Mouse (Mus musculus): Measurements from ENCODE around the gene Cacna1e.

Gene Cacna1e

GRCm38 (mm10) chr1:154622666-154623653 lies 261.3 kb downstream of the Cacna1e start:
- DNase-seq (ENCODE audit: inconsistent ontology term), result peak; percentile 80

GRCm38 (mm10) chr1:154617743-154618455 lies 266.4 kb downstream of the Cacna1e start:
- DNase-seq (ENCODE audit: inconsistent ontology term), result no peak

GRCm38 (mm10) chr1:154615759-154616158 lies 268.5 kb downstream of the Cacna1e start:
- no peak for DNase-seq (ENCODE audit: inconsistent ontology term)

- DNase-seq (ENCODE audit: inconsistent ontology term), result peak; percentile 74
These were observed 275.8 kb downstream of the Cacna1e start for GRCm38 (mm10) chr1:154608516-154608915.

- DNase-seq (ENCODE audit: inconsistent ontology term), result peak; percentile 67
These were observed 276.9 kb downstream of the Cacna1e start for GRCm38 (mm10) chr1:154607406-154607805.

GRCm38 (mm10) chr1:154605601-154606000 lies 278.7 kb downstream of the Cacna1e start:
- DNase-seq (ENCODE audit: inconsistent ontology term), result no peak

GRCm38 (mm10) chr1:154603781-154604180 lies 280.5 kb downstream of the Cacna1e start:
- DNase-seq (ENCODE audit: inconsistent ontology term), result no peak

- DNase-seq (ENCODE audit: inconsistent ontology term), result no peak
These were observed 281.8 kb downstream of the Cacna1e start for GRCm38 (mm10) chr1:154602531-154602930.

GRCm38 (mm10) chr1:154582516-154582915 lies 301.8 kb downstream of the Cacna1e start:
- no peak for DNase-seq (ENCODE audit: inconsistent ontology term)

- DNase-seq (ENCODE audit: inconsistent ontology term), result no peak
These were observed 304.4 kb downstream of the Cacna1e start for GRCm38 (mm10) chr1:154579929-154580328.

GRCm38 (mm10) chr1:154578748-154579147 lies 305.6 kb downstream of the Cacna1e start:
- DNase-seq (ENCODE audit: inconsistent ontology term), result no peak

- DNase-seq (ENCODE audit: inconsistent ontology term), result no peak
These were observed 307.9 kb downstream of the Cacna1e start for GRCm38 (mm10) chr1:154576418-154576817.

GRCm38 (mm10) chr1:154566026-154566425 lies 318.3 kb downstream of the Cacna1e start:
- no peak for DNase-seq (ENCODE audit: inconsistent ontology term)

GRCm38 (mm10) chr1:154555811-154556210 lies 328.5 kb downstream of the Cacna1e start:
- no peak for DNase-seq (ENCODE audit: inconsistent ontology term)

GRCm38 (mm10) chr1:154553132-154553531 lies 331.2 kb downstream of the Cacna1e start:
- DNase-seq (ENCODE audit: inconsistent ontology term), result no peak

- no peak for DNase-seq (ENCODE audit: inconsistent ontology term)
These were observed 346.9 kb downstream of the Cacna1e start for GRCm38 (mm10) chr1:154537445-154537844.

GRCm38 (mm10) chr1:154536763-154537162 lies 347.5 kb downstream of the Cacna1e start:
- DNase-seq (ENCODE audit: inconsistent ontology term), result no peak

GRCm38 (mm10) chr1:154532987-154533940 lies 351.0 kb downstream of the Cacna1e start:
- DNase-seq (ENCODE audit: inconsistent ontology term), result no peak

- no peak for DNase-seq (ENCODE audit: inconsistent ontology term)
These were observed 354.6 kb downstream of the Cacna1e start for GRCm38 (mm10) chr1:154529666-154530065.

- DNase-seq (ENCODE audit: inconsistent ontology term), result no peak
These were observed 355.5 kb downstream of the Cacna1e start for GRCm38 (mm10) chr1:154528803-154529202.

- DNase-seq (ENCODE audit: inconsistent ontology term), result no peak
These were observed 363.6 kb downstream of the Cacna1e start for GRCm38 (mm10) chr1:154520715-154521114.

Measured in Muller cell, postnatal 12 days (primary cell).